Mouse (Mus musculus) spleen, adult 2 months (tissue): Measurements from ENCODE around the gene Klhl7. TPM values are rescaled to one million over a fixed set of nuclear protein-coding genes. Genes with fewer than 3 reads are reported as not detected.
"Not testable (repeated sequence)": the region's sequence is repeated elsewhere in the genome, so short reads cannot be mapped to it uniquely, and the experiment has no call there.

Experiments used
- DNase-seq, 2 experiments: peaks; one replicate each; pipeline versions ENCODE4 v3.0.0 to v3.0.0-alpha.2; 2012 to 2021; ENCODE audit warnings: low spot score in 2 of 2, low read depth in 1 of 2
- H3K27ac ChIP-seq: fragments of 200-500 bp; 2 replicates; pipeline ENCODE4 v1.5.1; 2012; ENCODE audit warnings: low read length, inconsistent platforms; ENCODE audit not compliant: insufficient read depth
- H3K27me3 ChIP-seq: fragments of 200-500 bp; 2 replicates; pipeline ENCODE4 v1.6.1; 2012; ENCODE audit warnings: mild to moderate bottlenecking, moderate library complexity, low read length, inconsistent platforms; ENCODE audit not compliant: control insufficient read depth, insufficient read depth
- H3K36me3 ChIP-seq: fragments of 200-500 bp; 2 replicates; pipeline ENCODE4 v1.6.1; 2012; ENCODE audit warnings: mild to moderate bottlenecking, low read length, inconsistent platforms; ENCODE audit not compliant: control insufficient read depth, insufficient read depth
- H3K4me1 ChIP-seq: fragments of 200-500 bp; 2 replicates; pipeline ENCODE4 v1.6.1; 2011; ENCODE audit warnings: inconsistent platforms; ENCODE audit not compliant: control insufficient read depth, insufficient read depth, insufficient read length
- H3K4me3 ChIP-seq: fragments of 200-500 bp; 2 replicates; pipeline ENCODE4 v1.5.1; 2011; ENCODE audit warnings: mild to moderate bottlenecking, inconsistent platforms; ENCODE audit not compliant: insufficient read depth, insufficient read length; ENCODE audit errors: extremely low read depth
- CTCF ChIP-seq: fragments of 200-500 bp; IDR thresholded peaks from 2 replicates; pipeline ENCODE4 v1.5.1; 2011; ENCODE audit warnings: mild to moderate bottlenecking, inconsistent platforms; ENCODE audit not compliant: insufficient read depth, insufficient read length, insufficient replicate concordance; ENCODE audit errors: extremely low read depth
- POLR2A ChIP-seq: fragments of 200-500 bp; IDR thresholded peaks from 2 replicates; pipeline ENCODE4 v1.6.1; 2011; ENCODE audit warnings: low read depth, low read length, inconsistent platforms
- WGBS: fragments of 180-500 bp; shearing (Covaris S2); methylation state at CpG from one replicate; pipeline ENCODE4 v1.1.7; 2018; 5-methylcytosine and 5-hydroxymethylcytosine counted together
- polyA plus RNA-seq: library from polyadenylated mRNA; depleted of rRNA; stranded (reverse); fragments of >200 nt; gene quantifications from 2 replicates; pipeline ENCODE4 v1.2.3, GENCODE M21; 2012

Klhl7 gene
- polyA plus RNA-seq, 1 experiment = 0.95 TPM

GRCm38 (mm10) chr5:24095393-24095792 is 5.0 kb upstream of the Klhl7 start:
- no peaks in the 10 kb centered on the region for H3K36me3 ChIP-seq
- WGBS = 83% methylated on average over 6 of the region's 6 CpGs
- no peak overlapping the region for H3K27ac ChIP-seq
- no peak for DNase-seq
- no peaks in the 10 kb centered on the region for H3K27me3 ChIP-seq
- no peaks in the 10 kb centered on the region for H3K4me1 ChIP-seq
- H3K4me3 ChIP-seq = no peak overlapping the region
- TF ChIP-seq CTCF = no peak
- TF ChIP-seq POLR2A = no peak

- WGBS = 84% methylated on average over 5 of the region's 5 CpGs
- DNase-seq = no peak
- Histone ChIP-seq H3K4me1 (no peaks in the 10 kb centered on the region), H3K4me3 (no peak overlapping the region), H3K36me3 (no peaks in the 10 kb centered on the region), H3K27ac (no peak overlapping the region), H3K27me3 (no peaks in the 10 kb centered on the region)
- TF ChIP-seq CTCF (no peak), POLR2A (no peak)
These were observed 4.5 kb upstream of the Klhl7 start for GRCm38 (mm10) chr5:24095881-24096280.

GRCm38 (mm10) chr5:24100810-24101311 is 456 bp downstream of the Klhl7 start:
- WGBS = 2% methylated on average over 39 of the region's 46 CpGs
- TF ChIP-seq POLR2A = no peak
- no peak for TF ChIP-seq CTCF
- Histone ChIP-seq H3K27ac (peak overlapping the region; percentile 66), H3K27me3 (no peaks in the 10 kb centered on the region), H3K36me3 (no peaks in the 10 kb centered on the region), H3K4me1 (no peaks in the 10 kb centered on the region), H3K4me3 (peak overlapping the region; percentile 98)
- DNase-seq = peak; percentile 26 to 28

GRCm38 (mm10) chr5:24101446-24102140 is 1.2 kb downstream of the Klhl7 start:
- Histone ChIP-seq H3K36me3 (no peaks in the 10 kb centered on the region), H3K4me3 (peak overlapping the region; percentile 98), H3K27me3 (no peaks in the 10 kb centered on the region), H3K27ac (no peak overlapping the region), H3K4me1 (no peaks in the 10 kb centered on the region)
- WGBS = 33% methylated on average over 8 of the region's 8 CpGs
- DNase-seq = no peak
- TF ChIP-seq POLR2A = no peak
- TF ChIP-seq CTCF = no peak

GRCm38 (mm10) chr5:24103235-24103634 is 2.8 kb downstream of the Klhl7 start:
- 89% methylated on average over 2 of the region's 2 CpGs for WGBS
- not testable (repeated sequence) for H3K27ac ChIP-seq, H3K36me3 ChIP-seq, H3K4me3 ChIP-seq, DNase-seq, H3K27me3 ChIP-seq, H3K4me1 ChIP-seq

GRCm38 (mm10) chr5:24103841-24104240 is 3.4 kb downstream of the Klhl7 start:
- 99% methylated on average over 2 of the region's 2 CpGs for WGBS
- DNase-seq = no peak
- H3K27me3 ChIP-seq = no peaks in the 10 kb centered on the region
- no peak for TF ChIP-seq CTCF
- no peak for TF ChIP-seq POLR2A
- no peak overlapping the region for H3K4me3 ChIP-seq
- H3K27ac ChIP-seq = no peak overlapping the region
- H3K4me1 ChIP-seq = no peaks in the 10 kb centered on the region
- no peaks in the 10 kb centered on the region for H3K36me3 ChIP-seq

- no peaks in the 10 kb centered on the region for H3K36me3 ChIP-seq
- TF ChIP-seq POLR2A (no peak), CTCF (no peak)
- DNase-seq = no peak
- 91% methylated on average over 7 of the region's 7 CpGs for WGBS
- H3K27ac ChIP-seq = no peak overlapping the region
- H3K27me3 ChIP-seq = no peaks in the 10 kb centered on the region
- H3K4me3 ChIP-seq = no peak overlapping the region
- no peaks in the 10 kb centered on the region for H3K4me1 ChIP-seq
These were observed 6.8 kb downstream of the Klhl7 start for GRCm38 (mm10) chr5:24107071-24107739.
